Mouse (Mus musculus) kidney, adult 18-20 months (tissue): ENCODE measurements at regions not wholly inside any gene's neighbourhood (a gene's known extent, or its start where the extent isn't known, plus 50 kb on each side); places are given as distances from the start of the nearest gene placed in this dataset.

Experiments used
- DNase-seq: peaks from one replicate; pipeline ENCODE4 v3.0.0; 2021

GRCm38 (mm10) chr1:76957411-76957810, 557.5 kb downstream of the Epha4 start:
- DNase-seq: no peak

GRCm38 (mm10) chr1:76958706-76959105, 556.2 kb downstream of the Epha4 start:
- DNase-seq: no peak

GRCm38 (mm10) chr1:76972454-76972853, 542.4 kb downstream of the Epha4 start:
- DNase-seq: no peak

- no peak for DNase-seq
Observed at GRCm38 (mm10) chr1:76975077-76975945, 539.6 kb downstream of the Epha4 start.

- no peak for DNase-seq
Observed at GRCm38 (mm10) chr1:76980498-76981152, 534.3 kb downstream of the Epha4 start.

GRCm38 (mm10) chr1:76993776-76994175, 521.1 kb downstream of the Epha4 start:
- no peak for DNase-seq

GRCm38 (mm10) chr1:77008001-77008400, 506.9 kb downstream of the Epha4 start:
- no peak for DNase-seq

- no peak for DNase-seq
Observed at GRCm38 (mm10) chr1:77010608-77011214, 504.2 kb downstream of the Epha4 start.

GRCm38 (mm10) chr1:77027656-77028055, 487.2 kb downstream of the Epha4 start:
- DNase-seq: no peak

- no peak for DNase-seq
Observed at GRCm38 (mm10) chr1:77028216-77028615, 486.7 kb downstream of the Epha4 start.

GRCm38 (mm10) chr1:77029091-77029490, 485.8 kb downstream of the Epha4 start:
- no peak for DNase-seq

GRCm38 (mm10) chr1:77043749-77044564, 470.9 kb downstream of the Epha4 start:
- no peak for DNase-seq

- DNase-seq: no peak
Observed at GRCm38 (mm10) chr1:77048720-77049406, 466.0 kb downstream of the Epha4 start.

- DNase-seq: no peak
Observed at GRCm38 (mm10) chr1:77051239-77051638, 463.6 kb downstream of the Epha4 start.

GRCm38 (mm10) chr1:77053837-77054540, 460.9 kb downstream of the Epha4 start:
- DNase-seq: no peak

- DNase-seq: no peak
Observed at GRCm38 (mm10) chr1:77062468-77062867, 452.4 kb downstream of the Epha4 start.

GRCm38 (mm10) chr1:77073071-77073470, 441.8 kb downstream of the Epha4 start:
- no peak for DNase-seq

- no peak for DNase-seq
Observed at GRCm38 (mm10) chr1:77074926-77075885, 439.7 kb downstream of the Epha4 start.

GRCm38 (mm10) chr1:77080767-77081166, 434.1 kb downstream of the Epha4 start:
- DNase-seq: no peak

GRCm38 (mm10) chr1:77081660-77082059, 433.2 kb downstream of the Epha4 start:
- DNase-seq: peak; percentile 22
